ENCODE assay signal across 8 mouse cellular contexts in the genomic region with DNA sequence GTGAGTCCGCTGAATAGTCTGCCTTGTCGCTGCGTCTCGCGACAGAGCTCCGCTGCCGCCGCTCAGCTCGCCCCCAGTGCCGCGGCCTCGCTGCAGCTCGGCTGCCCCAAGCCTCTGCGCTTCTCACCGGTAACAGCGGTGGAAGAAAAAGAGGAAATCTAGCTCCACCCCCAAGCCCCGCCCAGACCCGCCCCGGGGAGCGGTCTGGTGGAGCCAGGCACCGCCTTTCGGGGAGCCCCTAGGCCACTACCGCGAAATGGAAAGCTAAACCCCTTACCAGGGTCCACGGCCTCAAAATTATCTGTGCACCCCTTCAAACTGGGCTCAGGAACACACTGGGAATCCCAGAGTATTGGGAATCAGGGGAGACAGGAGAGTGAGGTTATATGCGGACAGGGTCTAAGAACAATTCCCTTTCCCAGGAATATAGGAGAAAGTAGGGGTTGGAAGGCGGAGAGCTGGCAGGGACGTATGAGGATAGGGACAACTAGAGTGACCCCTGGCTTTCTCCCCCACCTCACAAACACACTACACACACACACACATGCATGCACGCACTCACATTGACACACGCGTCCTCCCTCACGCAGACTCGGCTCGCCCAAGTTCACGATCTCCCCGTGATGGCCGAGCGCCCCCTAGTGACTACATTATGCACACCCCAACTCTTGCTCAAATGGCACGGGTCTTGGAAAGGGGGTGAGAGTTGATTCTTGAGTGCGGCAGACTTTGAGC. TPM values are rescaled to one million over a fixed set of nuclear protein-coding genes. Genes with fewer than 3 reads are reported as not detected.
DNase-seq lines count a peak whose midpoint lies in the region; ATAC-seq and TF ChIP-seq lines count a peak whose summit lies in the region.

A gene (minus strand): TSS at position 113 of the 735 bp plus-strand sequence.

- peak; percentile 99 for TF ChIP-seq POLR2A in bone marrow macrophage, adult 2 months (IDR thresholded peaks at IDR 0.05; ENCODE audit: borderline replicate concordance, low read depth, low read length)
- peak; percentile 100 for TF ChIP-seq POLR2A in embryonic fibroblast, embryonic 13.5 days (IDR thresholded peaks at IDR 0.05; ENCODE audit: low read depth, low read length)

- DNase-seq in A20 (ENCODE audit: low read depth, low spot score) (peak; percentile 95), liver (peak; percentile 95)
- peak; percentile 96 for DNase-seq in heart, embryonic 10.5 days (ENCODE audit: low spot score)
- peak; percentile 87 to 95 for DNase-seq in spleen, postnatal 4 days (ENCODE audit: low spot score in 2 of 2)

- H3K9ac ChIP-seq in kidney, embryonic 15.5 days: peak within 1 kb of the TSS; percentile 82

- H3K4me3 ChIP-seq in bone marrow macrophage, adult 2 months (ENCODE audit: insufficient read depth, low read length): peak within 1 kb of the TSS; percentile 93
- H3K4me3 ChIP-seq in embryonic fibroblast, embryonic 13.5 days (ENCODE audit: insufficient read depth, low read length): peak within 1 kb of the TSS; percentile 88
- peak within 1 kb of the TSS; percentile 78 for H3K4me3 ChIP-seq in heart, embryonic 10.5 days
- H3K4me3 ChIP-seq in kidney, embryonic 15.5 days (replicated peaks): peak within 1 kb of the TSS; percentile 86

- peak; percentile 62 for TF ChIP-seq CTCF in bone marrow macrophage, adult 2 months (IDR thresholded peaks at IDR 0.05; ENCODE audit: low read depth, low read length)
- TF ChIP-seq CTCF in embryonic fibroblast, embryonic 13.5 days (IDR thresholded peaks at IDR 0.05; ENCODE audit: borderline replicate concordance, insufficient read depth, low read length): peak; percentile 99

- H3K27ac ChIP-seq in bone marrow macrophage, adult 2 months (ENCODE audit: insufficient read depth, low read depth, low read length): peak within 1 kb of the TSS; percentile 72
- H3K27ac ChIP-seq in embryonic fibroblast, embryonic 13.5 days (ENCODE audit: insufficient read depth, low read length): peak within 1 kb of the TSS; percentile 90
- H3K27ac ChIP-seq in heart, embryonic 10.5 days: peak within 1 kb of the TSS; percentile 99
- peak within 1 kb of the TSS; percentile 98 for H3K27ac ChIP-seq in kidney, embryonic 15.5 days

- H3K36me3 ChIP-seq in heart, embryonic 10.5 days: peaks cover 5% of the 10 kb centered on the region; the same call in 1 of the 2 replicates
- H3K36me3 ChIP-seq in kidney, embryonic 15.5 days: no peaks in the 10 kb centered on the region

- ATAC-seq in kidney, embryonic 15.5 days (replicated peaks; ENCODE audit: low FRiP score): peak; percentile 84
- peak; percentile 76 for ATAC-seq in monocyte, adult 5-6 weeks (replicated peaks; ENCODE audit: insufficient number of reproducible peaks, low FRiP score, low TSS enrichment, poor library complexity, severe bottlenecking)

- peak within 1 kb of the TSS; percentile 87 for H3K4me2 ChIP-seq in kidney, embryonic 15.5 days

- WGBS in heart, embryonic 10.5 days: 1% methylated on average over 40 of the region's 40 CpGs
- 1% methylated on average over 40 of the region's 40 CpGs for WGBS in kidney, embryonic 15.5 days

- 0 out of 2 replicates have a peak, but pooled peaks cover 5% of the 10 kb centered on the region for H3K27me3 ChIP-seq in heart, embryonic 10.5 days (ENCODE audit: insufficient read depth, poor library complexity, severe bottlenecking)
- H3K27me3 ChIP-seq in kidney, embryonic 15.5 days: no peaks in the 10 kb centered on the region

- H3K9me3 ChIP-seq in heart, embryonic 10.5 days: no peaks in the 10 kb centered on the region
- no peaks in the 10 kb centered on the region for H3K9me3 ChIP-seq in kidney, embryonic 15.5 days (replicated peaks)

- peaks cover 23% of the 10 kb centered on the region for H3K4me1 ChIP-seq in bone marrow macrophage, adult 2 months (ENCODE audit: control insufficient read depth, insufficient read depth, low read length)
- peaks cover 3% of the 10 kb centered on the region; the same call in 1 of the 2 replicates for H3K4me1 ChIP-seq in embryonic fibroblast, embryonic 13.5 days (ENCODE audit: control insufficient read depth, insufficient read depth, low read length)
- peaks cover 64% of the 10 kb centered on the region for H3K4me1 ChIP-seq in heart, embryonic 10.5 days
- peaks cover 49% of the 10 kb centered on the region for H3K4me1 ChIP-seq in kidney, embryonic 15.5 days

RNA-seq across cellular contexts. Expression of the gene that starts here (rescaled TPM):
- 53.8 and 58.0 TPM in 2 replicates for polyA plus RNA-seq in bone marrow macrophage, adult 2 months (2012; ENCODE audit: insufficient read depth, insufficient read length, missing spikeins)
- polyA plus RNA-seq in embryonic fibroblast, embryonic 13.5 days (2011; ENCODE audit: insufficient read length, low read depth, missing spikeins): 140 and 154 TPM in 2 replicates
- 4.5 and 6.0 TPM in 2 replicates for polyA plus RNA-seq in heart, embryonic 10.5 days (2016; fragmentation: Nextera tagmentation; extraction: Ambion mirVana)
- polyA plus RNA-seq in kidney, embryonic 15.5 days (2015; fragmentation: Nextera tagmentation; extraction: Ambion mirVana): 5.9 and 6.6 TPM in 2 replicates
- 16.5 to 56.6 TPM (median 24.3 TPM) in 3 replicates for total RNA-seq in monocyte, adult 5-6 weeks (2017)

Comparison
In these comparisons a context has a peak if more than half of its experiments do, and no peak if none do; other contexts are left out.
1. Peak in every context shown above with its lines: DNase-seq, ATAC-seq, H3K4me3 ChIP-seq and H3K27ac ChIP-seq.